Mouse (Mus musculus): ENCODE results near the gene Tbl3.
A peak's percentile ranks its signal among the peaks of the same experiment; 100 is the strongest.
"Not testable (repeated sequence)": the region's sequence is repeated elsewhere in the genome, so short reads cannot be mapped to it uniquely, and the experiment has no call there.

Gene Tbl3

GRCm38 (mm10) chr17:24727618-24728017 lies 20.2 kb upstream of the Tbl3 start, which contains the start of gene Rpl3l:
Gene Rpl3l (plus strand): TSS chr17:24727820.
- DNase-seq (ENCODE audit: low read depth, low spot score) = no peak

DNA sequence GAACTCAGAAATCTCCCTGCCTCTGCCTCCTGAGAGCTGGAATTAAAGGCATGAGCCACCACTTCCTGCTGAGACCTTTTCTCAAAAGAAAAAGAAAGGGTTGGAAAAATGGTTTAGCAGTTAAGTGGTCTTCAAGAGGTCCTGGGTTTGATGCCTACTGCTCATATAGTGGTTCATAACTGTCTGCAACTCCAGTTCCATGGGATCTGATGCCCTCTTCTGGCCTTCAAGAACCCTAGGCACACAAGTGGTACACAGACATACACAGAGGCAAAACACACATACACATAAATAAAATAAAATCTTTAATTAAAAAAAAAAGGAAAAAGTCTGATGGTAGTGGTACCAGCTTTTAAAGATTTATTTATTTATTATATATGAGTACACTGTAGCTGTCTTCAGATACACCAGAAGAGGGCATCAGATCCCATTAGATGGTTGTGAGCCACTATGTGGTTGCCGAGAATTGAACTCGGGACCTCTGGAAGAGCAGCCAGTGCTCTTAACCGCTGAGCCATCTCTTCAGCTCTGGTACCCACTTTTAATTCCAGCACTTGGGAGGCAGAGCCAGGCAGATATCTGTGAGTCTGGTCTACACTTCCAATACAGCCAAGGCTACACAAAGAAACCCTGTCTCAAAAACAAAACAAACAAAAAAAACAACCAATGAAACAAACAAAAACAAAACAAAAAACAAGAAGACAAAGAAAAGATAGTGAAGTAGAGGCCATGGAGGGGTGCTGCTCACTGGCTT lies 18.4 kb upstream of the Tbl3 start:
- no peak for DNase-seq (ENCODE audit: low read depth, low spot score)

DNA sequence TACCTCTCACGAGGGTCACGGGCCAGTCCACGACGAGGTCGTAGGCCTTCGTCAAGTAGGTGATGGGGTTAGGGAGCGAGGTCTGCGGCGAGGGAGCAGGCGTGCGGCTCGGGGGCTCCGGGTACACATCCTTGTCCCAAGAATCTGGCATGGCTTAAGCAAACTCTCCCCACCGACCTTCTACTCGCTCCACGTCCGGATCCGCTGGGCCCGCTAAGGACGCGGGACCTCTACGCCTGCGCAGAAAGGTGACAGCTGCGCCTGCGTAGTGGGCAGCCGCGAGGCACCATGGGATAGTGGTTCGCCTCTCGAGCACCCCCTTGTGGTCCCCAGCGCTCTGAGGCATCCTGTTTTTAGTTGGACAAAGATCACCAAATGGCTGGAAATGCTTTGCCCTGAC lies 16.7 kb upstream of the Tbl3 start, which contains the start of gene Ndufb10:
Ndufb10 (minus strand) TSS at position 295 of the 400 bp plus-strand sequence.
- peak; percentile 94 for DNase-seq (ENCODE audit: low read depth, low spot score)

DNA sequence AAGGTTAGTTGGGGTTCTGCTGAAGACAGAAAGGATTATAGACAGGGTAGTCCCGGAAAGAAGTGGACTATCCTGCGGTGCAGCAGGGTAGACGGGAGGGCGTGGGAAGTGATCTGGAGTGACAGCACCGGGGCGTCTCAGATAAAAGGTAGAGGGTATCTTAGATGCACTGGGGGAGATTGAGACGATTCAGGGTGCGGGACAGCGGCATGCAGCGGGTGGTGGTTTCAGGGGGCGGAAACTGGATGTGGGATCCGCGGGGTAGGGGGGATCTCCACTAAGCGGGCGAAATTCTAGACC lies 16.4 kb upstream of the Tbl3 start:
- no peak for DNase-seq (ENCODE audit: low read depth, low spot score)

- DNase-seq (ENCODE audit: low read depth, low spot score) = no peak
Observed at GRCm38 (mm10) chr17:24723122-24723880, 15.8 kb upstream of the Tbl3 start.

DNA sequence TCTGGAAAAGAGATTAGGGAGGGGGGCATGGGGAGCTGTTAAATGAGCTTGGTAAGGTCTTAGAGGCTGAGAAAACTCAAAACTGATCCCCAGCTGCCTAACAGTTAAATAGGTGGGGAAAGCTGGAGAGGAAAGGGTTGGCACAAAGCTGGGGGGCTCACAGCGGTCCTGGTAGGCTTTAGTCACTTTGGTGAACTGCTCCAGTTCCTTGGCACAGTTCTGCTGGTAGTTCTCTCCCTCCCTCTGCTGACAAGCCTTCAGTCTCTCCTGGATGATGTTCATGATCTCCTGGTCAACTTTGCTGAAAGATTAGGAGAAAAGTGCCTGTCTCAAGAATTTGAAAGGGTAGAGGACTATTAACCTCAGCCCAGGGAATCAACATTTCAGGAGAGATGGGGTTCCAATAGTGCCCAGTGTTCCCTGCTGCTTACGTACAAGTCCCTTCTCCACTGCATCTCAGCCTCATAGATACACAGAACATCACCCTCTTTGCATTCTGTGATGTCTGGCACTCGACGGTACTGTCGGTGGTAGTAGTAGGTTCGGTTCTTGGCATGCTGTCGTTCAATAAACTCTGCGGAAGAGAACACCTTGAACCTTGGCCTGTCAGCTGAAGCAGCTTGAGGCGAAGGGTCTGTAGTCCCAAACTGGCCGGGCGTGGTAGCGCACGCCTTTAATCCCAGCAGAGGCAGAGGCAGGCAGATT lies 14.9 kb upstream of the Tbl3 start:
- peak; percentile 55 for DNase-seq (ENCODE audit: low read depth, low spot score)

GRCm38 (mm10) chr17:24721383-24721955 lies 14.0 kb upstream of the Tbl3 start:
- not testable (repeated sequence) for DNase-seq (ENCODE audit: low read depth, low spot score)

DNA sequence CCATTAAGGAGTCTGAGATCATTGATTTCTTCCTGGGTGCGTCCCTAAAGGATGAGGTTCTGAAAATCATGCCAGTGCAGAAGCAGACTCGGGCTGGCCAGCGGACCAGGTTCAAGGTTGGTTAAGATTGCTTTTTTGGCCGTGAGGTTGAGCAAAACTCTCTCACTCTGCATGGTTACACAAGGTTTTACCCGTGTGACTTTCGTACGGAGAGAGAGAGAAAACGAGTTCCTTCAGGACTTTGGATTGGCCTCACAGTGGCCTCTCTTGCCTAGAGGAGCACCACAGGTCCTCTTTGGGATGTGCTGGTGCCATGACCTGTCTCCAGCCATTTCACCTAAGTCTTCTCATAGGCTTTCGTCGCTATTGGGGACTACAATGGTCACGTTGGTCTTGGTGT lies 13.2 kb upstream of the Tbl3 start:
- not testable (repeated sequence) for DNase-seq (ENCODE audit: low read depth, low spot score)

DNA sequence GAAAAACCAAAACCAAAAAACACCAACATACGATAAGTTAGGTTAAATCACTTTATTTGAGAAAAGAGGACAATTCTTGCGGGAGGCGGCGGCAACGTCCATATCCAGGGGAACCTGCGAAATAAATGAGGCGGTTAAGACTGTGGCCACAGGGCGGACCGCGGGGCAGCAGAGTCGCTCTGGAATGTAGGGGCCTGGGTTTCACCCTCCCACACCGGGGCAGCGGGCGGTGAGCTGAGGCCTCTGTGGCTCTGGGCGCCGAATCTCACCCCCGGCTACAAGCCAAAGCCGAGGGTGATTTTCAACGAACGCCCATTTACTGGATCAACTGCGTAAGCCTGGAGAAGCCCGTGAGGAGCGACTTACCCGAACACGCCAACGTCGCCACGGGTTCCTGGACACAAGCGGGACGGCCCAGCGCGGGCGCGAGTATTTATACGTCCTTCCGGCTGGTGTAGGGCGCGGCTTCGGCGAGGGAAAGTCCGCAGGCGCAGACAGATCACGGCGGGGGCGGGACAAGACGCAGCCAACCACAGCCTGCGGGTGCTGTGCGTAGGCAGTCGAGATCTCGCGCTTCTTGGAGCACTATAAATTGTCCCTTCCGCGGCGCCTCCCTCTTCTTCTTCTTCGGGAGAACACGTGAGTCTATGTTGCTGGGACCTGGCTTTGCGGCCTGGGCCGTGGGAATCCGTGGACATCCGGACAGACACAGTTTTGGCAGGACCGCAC lies 12.2 kb upstream of the Tbl3 start:
- DNase-seq (ENCODE audit: low read depth, low spot score) = peak; percentile 99

DNA sequence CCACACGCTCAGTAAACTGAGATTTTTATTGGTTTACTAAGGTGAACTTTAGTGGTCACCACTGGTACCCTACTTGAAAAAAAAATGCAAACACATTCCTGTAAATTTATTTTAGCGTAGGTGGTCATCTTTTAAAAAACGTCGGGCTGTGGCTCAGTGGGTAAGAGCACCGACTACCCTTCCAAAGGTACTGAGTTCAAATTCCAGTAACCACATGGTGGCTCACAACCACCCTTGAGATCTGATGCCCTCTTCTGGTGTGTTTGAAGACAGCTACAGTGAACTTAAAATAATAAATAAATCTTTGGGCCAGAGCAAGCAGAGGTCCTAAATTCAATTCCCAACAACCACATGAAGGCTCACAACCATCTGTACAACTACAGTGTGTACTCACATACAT lies 11.5 kb upstream of the Tbl3 start:
- DNase-seq (ENCODE audit: low read depth, low spot score) = not testable (repeated sequence)

DNA sequence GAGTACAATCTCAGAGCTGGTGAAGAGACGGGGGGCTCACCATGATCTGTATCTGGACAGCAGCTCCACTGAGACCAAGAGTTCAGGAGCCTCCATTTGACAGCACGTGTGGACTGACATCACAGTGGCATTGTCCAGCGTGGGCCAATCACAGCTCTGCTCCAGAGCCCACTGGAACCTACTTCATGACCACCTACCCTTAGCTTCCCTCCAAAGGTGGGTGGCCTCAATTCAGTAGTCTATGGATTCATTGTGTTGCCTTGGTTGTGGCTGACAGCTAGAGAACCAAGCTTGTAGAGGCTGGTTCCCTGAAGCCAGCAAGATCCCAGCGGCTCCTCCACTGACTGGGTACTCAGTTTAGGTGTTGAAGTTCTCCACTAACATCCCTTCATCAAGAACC lies 10.5 kb upstream of the Tbl3 start, which contains the start of the genes Rnf151 and Rps2:
Rnf151 (minus strand) TSS at position 121 of the 400 bp plus-strand sequence.
Rps2 (plus strand) TSS at position 174 of the 400 bp plus-strand sequence.
- DNase-seq (ENCODE audit: low read depth, low spot score) = no peak

- no peak for DNase-seq (ENCODE audit: low read depth, low spot score)
Observed at GRCm38 (mm10) chr17:24716166-24716682, 8.8 kb upstream of the Tbl3 start.

DNA sequence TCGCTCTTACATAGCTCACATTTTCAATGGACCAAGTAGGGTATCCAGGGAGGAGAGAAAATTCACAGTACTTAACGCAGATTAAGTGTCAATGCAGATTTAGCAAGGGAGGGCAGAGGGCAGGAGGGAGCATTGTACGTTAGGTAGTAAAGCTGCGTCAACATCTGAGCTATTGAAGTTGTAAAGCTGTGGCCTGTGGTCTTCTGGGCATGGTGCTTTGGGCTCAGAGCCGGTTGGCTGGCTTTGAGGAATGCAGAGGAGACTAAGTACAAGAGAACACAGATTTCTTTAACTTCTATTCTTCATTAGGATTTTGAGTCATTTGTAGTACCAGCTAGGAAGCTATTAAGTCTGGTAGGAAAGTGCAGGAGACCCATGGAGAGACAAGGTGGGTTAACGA lies 8.1 kb upstream of the Tbl3 start:
- DNase-seq (ENCODE audit: low read depth, low spot score) = no peak

GRCm38 (mm10) chr17:24708646-24709045 lies 1.2 kb upstream of the Tbl3 start:
- no peak for DNase-seq (ENCODE audit: low read depth, low spot score)

- DNase-seq (ENCODE audit: low read depth, low spot score) = no peak
Observed at GRCm38 (mm10) chr17:24707801-24708425, 453 bp upstream of the Tbl3 start.

DNA sequence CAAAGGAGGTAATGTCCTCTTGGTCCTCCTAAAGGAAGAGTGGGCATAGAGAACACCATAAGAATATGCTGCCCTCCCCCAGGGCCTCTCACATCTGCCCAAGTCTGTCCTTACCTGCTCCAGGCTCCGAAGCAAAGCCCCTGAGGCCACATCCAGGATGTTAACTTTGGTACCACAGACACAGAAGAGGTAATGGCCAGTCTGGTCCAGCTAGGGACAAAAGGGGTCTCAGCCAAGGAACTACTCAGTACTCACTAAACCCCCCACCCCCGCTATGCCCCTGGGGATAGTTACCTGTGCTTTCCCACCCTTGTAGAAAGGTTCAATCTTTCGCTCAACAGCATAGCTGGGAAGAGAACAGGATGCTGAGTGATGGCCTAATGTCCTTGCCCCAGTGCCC lies 1.6 kb downstream of the Tbl3 start:
- no peak for DNase-seq (ENCODE audit: low read depth, low spot score)

DNA sequence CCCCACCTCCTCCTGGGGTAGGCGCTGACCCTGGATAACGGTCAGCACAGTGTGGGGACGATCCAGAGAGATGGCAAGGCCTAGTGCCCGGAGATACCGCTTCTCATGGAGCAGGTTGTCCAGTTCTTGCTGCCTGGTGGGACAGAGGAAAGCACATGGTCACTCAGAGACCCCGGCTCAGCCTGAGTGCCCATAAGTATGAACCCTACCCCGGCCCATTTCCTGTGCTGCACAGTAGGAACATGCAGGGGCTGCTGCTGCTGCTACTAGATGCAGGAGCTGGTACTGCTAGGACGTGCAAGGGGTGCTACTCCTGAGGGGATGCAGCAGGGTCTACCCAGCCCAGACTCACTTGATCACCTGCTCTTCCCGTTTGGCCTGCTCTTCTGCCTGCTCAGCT lies 6.2 kb downstream of the Tbl3 start:
- no peak for DNase-seq (ENCODE audit: low read depth, low spot score)

GRCm38 (mm10) chr17:24699473-24699872 lies 8.0 kb downstream of the Tbl3 start:
- no peak for DNase-seq (ENCODE audit: low read depth, low spot score)

GRCm38 (mm10) chr17:24698715-24699114 lies 8.7 kb downstream of the Tbl3 start:
- DNase-seq (ENCODE audit: low read depth, low spot score) = no peak

DNA sequence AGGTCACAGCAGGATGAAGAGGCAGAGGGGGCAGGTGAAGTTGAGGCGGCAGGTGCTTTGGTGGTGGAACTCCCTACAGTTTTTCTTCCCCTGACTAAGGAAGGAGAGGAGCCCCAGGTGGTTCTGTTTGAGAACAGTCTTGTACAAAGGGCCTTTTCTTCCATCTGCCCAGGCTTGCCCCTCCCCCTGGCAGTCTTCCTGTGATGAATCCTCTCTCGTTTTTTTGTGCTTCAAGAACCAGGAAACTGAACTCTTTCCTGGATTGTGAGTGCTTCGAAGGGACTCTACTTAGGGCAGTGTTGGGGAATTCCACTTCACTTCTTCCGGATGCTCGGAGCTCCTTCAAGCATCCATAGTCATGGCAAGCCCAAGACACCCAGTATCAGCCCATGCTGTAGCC lies 9.5 kb downstream of the Tbl3 start:
- DNase-seq (ENCODE audit: low read depth, low spot score) = peak; percentile 61
